Mouse (Mus musculus) mature B cell (primary cell): ENCODE measurements around the gene Zfyve28.

ENCODE experiments used
- in situ Hi-C: fragments of 300-500 bp; cut with MboI; formaldehyde crosslinking; loops from 2 replicates; pipeline ENCODE4 v1.14.3; 2019

Zfyve28 gene

GRCm38 (mm10) chr5:34287001-34287837, 1.0 kb downstream of the Zfyve28 start:
- in situ Hi-C loops: no loop called here

- in situ Hi-C loops: no loop called here
These were observed 1.7 kb downstream of the Zfyve28 start for GRCm38 (mm10) chr5:34286516-34286915.

- in situ Hi-C loops: no loop called here
These were observed 3.0 kb downstream of the Zfyve28 start for GRCm38 (mm10) chr5:34285285-34285684.

GRCm38 (mm10) chr5:34284156-34284750, 4.0 kb downstream of the Zfyve28 start:
- in situ Hi-C loops: no loop called here

GRCm38 (mm10) chr5:34283355-34283754, 4.9 kb downstream of the Zfyve28 start:
- in situ Hi-C loops: no loop called here

GRCm38 (mm10) chr5:34280976-34281375, 7.3 kb downstream of the Zfyve28 start:
- in situ Hi-C loops: no loop called here

- in situ Hi-C loops: no loop called here
These were observed 9.0 kb downstream of the Zfyve28 start for GRCm38 (mm10) chr5:34279214-34279613.

GRCm38 (mm10) chr5:34278058-34278457, 10.2 kb downstream of the Zfyve28 start:
- in situ Hi-C loops: no loop called here

GRCm38 (mm10) chr5:34276746-34277145, 11.5 kb downstream of the Zfyve28 start:
- in situ Hi-C loops: no loop called here

GRCm38 (mm10) chr5:34276191-34276590, 12.1 kb downstream of the Zfyve28 start:
- in situ Hi-C loops: no loop called here

GRCm38 (mm10) chr5:34274676-34275293, 13.5 kb downstream of the Zfyve28 start:
- in situ Hi-C loops: no loop called here

- in situ Hi-C loops: no loop called here
These were observed 14.0 kb downstream of the Zfyve28 start for GRCm38 (mm10) chr5:34274268-34274667.

- in situ Hi-C loops: no loop called here
These were observed 15.0 kb downstream of the Zfyve28 start for GRCm38 (mm10) chr5:34273251-34273681.

- in situ Hi-C loops: no loop called here
These were observed 16.5 kb downstream of the Zfyve28 start for GRCm38 (mm10) chr5:34271743-34272142.

- in situ Hi-C loops: no loop called here
These were observed 18.3 kb downstream of the Zfyve28 start for GRCm38 (mm10) chr5:34269921-34270465.

GRCm38 (mm10) chr5:34269197-34269920, 18.9 kb downstream of the Zfyve28 start:
- in situ Hi-C loops: no loop called here

GRCm38 (mm10) chr5:34266065-34266464, 22.2 kb downstream of the Zfyve28 start:
- in situ Hi-C loops: no loop called here

- in situ Hi-C loops: no loop called here
These were observed 29.0 kb downstream of the Zfyve28 start for GRCm38 (mm10) chr5:34259172-34259816.

GRCm38 (mm10) chr5:34255189-34255588, 33.1 kb downstream of the Zfyve28 start:
- in situ Hi-C loops: no loop called here

- in situ Hi-C loops: no loop called here
These were observed 33.9 kb downstream of the Zfyve28 start for GRCm38 (mm10) chr5:34254309-34254708.

- in situ Hi-C loops: no loop called here
These were observed 35.2 kb downstream of the Zfyve28 start for GRCm38 (mm10) chr5:34252967-34253519.
